Mouse (Mus musculus) left cerebral cortex, postnatal 25 days (tissue): ENCODE measurements at regions not wholly inside any gene's neighbourhood (a gene's known extent, or its start where the extent isn't known, plus 50 kb on each side); places are given as distances from the start of the nearest gene placed in this dataset.

Experiments
- DNase-seq, 2 experiments: peaks; one replicate each; pipeline ENCODE4 v3.0.0; 2022; ENCODE audit warnings: low spot score in 2 of 2, mixed read lengths in 1 of 2
- intact Hi-C: fragments of 180-260 bp; cut with DNase I; formaldehyde crosslinking; loops from one replicate; pipeline ENCODE4 v1.15.1; 2025

DNA sequence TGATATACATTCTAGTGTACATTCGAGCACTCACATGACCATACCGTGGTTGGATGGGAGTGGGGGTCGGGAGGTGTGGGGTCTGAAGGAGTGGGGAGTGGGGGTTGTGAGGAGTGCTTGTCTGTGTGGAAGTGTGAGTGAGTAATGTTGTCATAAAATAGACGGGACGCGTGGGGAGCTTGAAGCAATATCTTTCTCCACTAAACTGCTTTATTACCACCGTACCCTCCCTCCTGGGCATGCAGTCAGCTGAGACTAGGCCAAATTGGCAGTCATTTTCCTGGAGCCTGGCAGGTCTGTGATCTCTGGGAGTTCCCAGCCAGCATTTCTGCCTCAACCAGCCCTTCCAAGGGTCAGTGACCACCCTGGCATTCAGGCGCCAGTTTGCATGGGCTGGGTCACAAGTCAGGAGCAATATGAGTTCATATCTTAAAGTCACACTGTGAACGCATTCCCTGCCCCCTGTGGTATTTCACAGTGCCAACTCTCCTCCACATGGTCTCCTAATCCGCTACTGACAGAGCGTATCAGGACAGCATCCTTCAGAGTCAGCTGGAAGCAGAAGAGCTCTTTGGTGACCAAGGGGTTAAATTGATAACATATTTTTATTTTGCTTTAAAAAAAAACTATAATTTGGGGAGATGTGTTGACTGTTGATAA, 300.9 kb downstream of the Nr2f2 start:
- intact Hi-C loops = no loop called here
- no peak for DNase-seq

DNA sequence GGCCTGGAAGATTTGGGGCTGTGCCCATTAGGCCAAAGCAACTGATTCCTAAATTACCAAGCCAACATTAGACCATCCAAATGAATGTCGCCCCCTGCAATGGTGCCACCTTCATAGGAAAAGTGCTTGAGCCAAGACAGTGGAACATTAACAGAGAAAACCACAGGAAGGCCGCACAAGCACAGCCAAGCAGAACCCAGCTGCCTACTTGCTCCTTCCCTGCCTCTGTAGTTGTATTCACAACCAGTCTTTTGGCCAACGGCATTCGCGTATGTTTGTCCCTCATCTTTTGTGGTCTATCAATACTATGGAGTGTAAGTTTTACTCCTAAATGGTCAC, 319.2 kb downstream of the Nr2f2 start:
- DNase-seq = no peak
- intact Hi-C loops = no loop called here

DNA sequence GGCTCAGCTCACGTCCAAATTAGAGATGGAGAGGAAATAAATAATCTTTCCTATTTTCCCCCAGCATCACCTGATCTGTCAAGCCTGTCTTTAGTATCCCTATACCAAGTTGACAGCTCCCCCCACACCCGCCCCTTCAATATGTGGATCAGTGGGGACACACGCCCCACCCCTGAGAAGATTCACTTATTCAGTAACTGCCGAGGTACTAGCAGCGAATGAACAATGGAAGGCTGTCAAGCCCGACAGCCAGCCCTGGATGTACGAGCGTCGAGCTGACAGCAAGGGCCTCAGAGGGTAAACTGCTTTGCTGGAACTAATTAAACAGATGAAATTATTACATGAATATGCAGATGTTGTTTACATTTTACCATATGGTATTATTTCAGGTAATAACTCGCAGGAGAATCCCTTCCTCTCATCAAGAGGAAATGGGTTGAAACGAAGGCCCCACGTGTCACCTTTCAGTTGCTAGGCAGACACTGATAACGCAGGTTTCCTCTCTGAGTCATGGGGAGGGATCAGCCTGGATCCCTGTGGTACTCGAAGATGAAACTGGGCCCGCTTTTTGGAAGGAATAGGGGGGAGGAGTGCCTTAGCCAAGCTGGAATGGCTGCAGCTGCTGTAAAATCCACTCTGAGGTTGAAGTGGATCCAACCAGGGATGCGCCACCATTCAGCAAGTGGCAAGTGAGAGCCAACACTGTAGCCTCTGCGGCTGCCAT, 319.7 kb downstream of the Nr2f2 start:
- intact Hi-C loops = no loop called here
- no peak for DNase-seq

DNA sequence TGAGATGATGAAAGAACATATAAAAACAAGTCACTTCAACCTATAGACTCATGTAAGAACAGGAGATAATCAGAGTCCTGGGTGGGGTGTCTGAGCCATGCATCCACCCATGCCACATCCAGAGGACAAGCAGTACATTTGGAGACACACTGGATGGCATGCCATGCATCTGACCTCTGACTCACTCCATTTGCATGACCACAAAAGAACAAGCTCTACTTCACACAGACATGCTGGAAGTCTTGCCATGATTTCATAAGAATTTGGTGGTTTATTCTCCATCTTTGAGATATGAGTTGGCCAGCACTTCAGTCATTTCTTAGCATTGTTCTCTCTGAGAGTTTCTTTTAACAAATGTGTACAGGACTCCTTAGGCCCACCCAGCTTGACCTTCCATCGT, 329.5 kb downstream of the Nr2f2 start:
- DNase-seq = no peak
- intact Hi-C loops = no loop called here

DNA sequence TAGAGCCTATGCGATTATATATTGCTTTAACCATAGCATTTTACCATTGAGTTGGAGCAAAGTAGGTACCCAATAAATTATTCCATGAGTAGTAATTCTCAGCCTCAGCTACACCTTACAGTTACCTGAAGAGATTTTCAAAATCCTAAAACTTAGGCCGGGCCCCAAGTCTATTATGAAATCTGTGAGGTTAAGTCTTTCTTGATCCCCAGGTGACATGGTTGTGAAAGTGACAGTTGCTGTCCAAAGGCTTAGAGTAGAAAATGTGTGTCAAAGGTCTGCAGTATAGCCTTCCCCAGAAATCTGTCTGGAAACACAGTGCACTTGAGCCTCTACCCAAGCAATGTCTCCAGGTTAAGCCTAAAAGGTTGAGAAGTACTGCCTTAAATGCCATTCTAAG, 333.7 kb downstream of the Nr2f2 start:
- DNase-seq = no peak

DNA sequence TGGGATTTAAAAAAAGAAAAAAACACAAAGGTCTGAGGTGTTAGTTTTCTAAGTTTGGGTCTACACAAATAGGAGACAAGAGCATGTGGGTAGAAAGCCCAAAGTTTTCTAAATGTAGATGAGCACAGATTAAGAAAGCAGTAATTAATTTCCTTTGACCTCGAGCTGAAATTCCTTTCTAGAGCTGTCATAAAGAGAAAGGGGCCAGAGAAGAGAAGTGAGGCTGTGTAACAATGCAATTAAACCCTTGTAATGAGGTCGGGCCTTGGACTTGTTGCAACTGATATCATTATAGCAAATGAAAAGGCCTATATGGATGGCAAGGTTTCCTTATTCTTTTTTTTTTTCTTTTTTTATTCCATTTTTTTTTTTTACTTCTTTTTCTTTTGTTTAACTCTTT, 337.2 kb downstream of the Nr2f2 start:
- intact Hi-C loops = no loop called here
- DNase-seq = no peak

More for the DNA sequence above, 333.7 kb downstream of the Nr2f2 start:
- intact Hi-C loops = no loop called here

DNA sequence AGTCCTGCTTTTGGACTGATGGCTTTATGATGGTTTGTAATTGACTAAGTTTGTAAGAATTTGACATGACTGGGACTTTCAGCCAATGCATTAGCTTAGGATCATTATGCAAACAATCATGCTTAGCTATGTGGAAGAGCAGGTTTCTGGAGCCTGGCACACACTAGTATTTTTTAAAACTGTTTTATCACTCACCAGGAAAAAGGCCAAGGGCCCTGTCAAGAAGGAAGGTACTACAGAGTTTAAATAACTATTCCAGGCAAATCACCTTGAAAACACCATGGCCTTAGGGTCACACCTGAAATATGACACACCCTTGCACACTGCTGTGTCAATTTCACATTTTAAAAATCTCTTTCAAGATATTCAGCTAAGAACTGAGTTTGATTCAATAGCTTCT, 341.0 kb downstream of the Nr2f2 start:
- DNase-seq = no peak
- intact Hi-C loops = no loop called here

DNA sequence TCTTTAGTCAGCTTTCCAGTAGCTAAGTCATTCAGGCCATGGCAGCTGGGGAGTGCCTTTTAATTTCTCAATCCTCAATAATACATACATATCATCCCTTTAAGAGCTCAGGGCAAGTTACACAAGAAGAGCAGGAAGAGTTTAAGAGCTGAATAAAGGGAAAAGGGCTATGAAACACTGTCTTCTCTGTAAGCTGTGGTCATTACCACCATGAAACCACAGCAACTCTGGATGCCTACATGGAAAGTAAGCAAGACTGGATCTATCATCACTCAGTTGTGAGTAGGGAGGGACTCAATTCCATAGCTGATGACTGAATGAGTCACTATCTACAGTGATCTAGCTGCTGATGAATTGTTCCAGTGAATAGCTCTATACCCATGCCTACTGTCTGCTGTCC, 349.9 kb downstream of the Nr2f2 start:
- intact Hi-C loops = no loop called here
- no peak for DNase-seq

DNA sequence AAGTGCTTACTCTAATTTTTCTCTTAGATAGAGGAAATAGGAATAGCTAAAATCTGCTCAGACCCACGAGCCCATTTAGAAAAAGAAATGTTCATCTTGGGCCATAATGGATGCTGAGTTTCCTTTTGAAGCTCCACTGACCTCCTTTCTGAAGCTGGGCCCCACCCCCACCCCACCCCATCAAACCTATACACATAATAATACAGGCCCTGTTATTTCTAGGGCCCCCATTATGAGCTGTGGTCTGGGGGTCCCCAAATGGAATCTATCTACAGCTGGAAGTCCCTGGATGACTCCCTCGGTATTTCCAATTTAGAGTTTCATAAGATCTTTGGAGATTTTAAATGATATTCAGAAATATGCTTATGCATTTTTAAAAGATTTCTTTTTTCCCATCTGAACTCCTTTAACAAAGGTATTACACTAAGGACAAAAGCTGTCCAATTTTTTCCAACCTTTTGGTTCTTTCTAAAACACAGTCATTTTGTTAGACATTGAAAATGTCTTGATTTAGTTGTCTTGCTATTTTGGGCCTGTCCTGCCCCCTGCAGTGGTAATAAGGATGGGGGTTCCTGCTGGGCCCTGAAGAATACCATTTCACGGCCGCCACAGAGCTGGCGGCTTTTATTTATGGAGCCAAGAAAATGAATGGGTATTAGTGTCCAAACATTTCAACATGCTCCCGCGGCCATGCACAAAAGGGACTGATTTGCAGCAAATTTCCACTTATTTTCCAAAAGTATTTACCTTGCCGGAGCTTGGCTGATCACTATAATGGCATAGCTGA, 363.1 kb downstream of the Nr2f2 start:
- DNase-seq = no peak
- intact Hi-C loops = no loop called here

DNA sequence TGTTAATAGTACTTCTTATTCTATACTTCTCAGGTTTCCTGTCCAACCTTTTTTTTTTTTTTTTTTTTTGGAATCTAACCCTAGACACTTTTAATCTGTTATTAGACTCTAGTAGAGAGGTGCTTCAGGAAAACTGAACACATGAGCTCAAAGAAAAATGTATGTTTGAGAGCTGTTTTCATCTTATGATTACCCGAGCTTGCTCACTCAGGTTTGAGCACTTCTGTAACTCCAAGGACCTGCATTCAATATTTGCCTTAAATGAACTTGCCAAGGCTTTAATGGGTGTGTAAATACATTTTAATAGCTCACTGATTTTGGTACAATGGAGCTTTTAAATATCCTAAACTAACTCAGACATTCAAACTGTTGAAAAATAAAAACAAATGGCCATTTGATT, 367.8 kb downstream of the Nr2f2 start:
- DNase-seq = no peak
- intact Hi-C loops = no loop called here

DNA sequence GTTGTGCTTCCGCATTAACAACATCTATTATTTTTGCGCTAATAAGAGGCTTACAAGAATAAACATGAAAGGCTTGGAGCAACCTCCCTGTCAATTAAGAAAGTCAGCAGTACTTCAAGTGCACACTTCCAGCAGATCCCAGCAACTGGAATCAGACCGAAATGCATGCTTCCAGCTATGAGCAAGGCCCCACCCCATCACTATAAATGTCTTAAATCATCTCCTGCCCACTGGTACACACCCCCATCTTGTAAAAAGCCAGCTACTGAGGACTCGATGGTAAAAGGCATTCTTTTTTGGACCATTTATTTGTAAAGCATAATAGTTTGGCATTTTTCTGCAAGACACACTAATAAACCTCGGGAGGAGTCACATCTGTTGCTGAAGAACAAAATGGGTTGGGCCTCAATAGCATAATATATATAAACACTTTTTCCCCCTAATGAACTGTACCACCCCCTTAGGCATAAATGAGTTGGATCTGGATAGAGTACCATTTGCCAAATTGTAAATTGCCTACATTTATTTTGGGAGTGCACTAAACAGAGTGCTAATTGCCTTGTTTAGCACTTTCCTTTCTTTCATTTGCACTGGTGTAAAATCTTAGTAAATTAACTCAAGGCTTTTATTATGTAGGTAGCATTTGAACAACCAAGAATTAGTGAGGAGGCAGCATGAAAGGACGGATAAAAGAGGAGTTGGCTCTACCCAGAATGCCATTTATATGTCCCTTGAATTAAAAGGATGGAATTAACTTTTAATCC, 371.8 kb downstream of the Nr2f2 start:
- no peak for DNase-seq
- intact Hi-C loops = loop anchor here (5.0 kb wide), 3 partner anchors 173 to 353 kb away; no protein-coding TSS in a partner anchor

DNA sequence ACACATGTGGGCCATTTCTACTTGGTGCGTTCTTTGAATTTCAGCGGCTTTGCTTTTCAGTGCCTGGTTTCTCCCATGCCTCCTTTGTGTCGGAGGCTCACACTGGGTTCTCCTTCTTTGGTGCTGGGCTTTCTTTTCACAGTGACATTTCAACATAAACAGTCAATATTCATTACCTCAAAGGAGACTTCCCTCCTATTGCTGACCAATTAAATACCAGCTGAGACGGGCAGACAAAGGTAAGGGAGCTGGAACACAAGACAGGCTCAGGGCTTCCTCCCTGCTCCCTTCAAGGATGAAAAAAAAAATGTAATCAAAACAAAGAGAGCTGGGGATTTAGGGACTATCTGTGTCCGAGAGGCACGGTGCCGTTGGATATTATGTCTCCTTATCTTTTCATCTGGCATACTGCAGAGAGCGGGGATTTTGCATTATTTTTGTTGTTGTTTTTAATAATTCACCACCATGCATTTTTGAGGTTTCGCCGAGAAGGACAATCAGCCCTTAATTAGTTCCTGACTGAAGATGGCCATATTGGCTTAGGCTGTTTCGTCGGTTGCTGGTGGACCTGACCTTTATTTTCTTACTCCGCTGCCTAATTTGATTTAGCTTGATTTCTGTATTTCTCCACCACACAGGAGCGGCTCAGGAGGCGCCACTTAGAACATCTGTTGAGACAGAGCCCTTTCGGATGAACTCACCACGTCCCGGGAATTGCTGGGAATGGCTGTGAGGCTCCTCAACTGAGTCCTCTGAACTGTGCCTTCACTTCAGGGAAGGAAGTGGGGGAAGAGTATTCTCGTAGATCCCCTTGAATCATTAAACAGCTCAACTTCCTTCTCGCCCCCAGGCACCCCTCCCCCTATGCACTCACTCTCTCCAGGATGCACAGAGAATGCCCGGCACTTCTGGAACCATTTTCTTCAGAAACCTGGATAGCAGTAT, 373.9 kb downstream of the Nr2f2 start:
- intact Hi-C loops = loop anchor here (5.0 kb wide), 3 partner anchors 175 to 355 kb away; no protein-coding TSS in a partner anchor
- DNase-seq = no peak

DNA sequence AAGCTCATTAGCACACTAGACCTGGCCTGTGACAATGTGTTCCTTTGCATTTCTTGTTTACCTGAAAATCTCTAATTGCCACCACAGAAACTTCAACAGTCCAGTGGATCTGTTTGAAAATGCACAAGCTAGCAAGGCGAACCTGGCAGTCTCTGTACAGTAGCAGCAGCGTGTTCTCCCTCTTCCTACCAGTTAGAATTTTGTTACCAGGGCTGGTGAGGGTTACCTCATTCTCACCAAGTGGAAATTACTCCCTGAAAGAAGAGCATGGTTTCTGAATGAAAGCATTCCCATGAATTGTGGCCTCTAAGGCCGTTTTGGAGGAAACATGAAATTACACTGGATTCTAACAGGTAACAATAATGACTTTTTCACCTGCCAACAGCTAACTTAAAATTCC, 374.6 kb downstream of the Nr2f2 start:
- no peak for DNase-seq
- intact Hi-C loops = loop anchor here (5.0 kb wide), 3 partner anchors 175 to 355 kb away; no protein-coding TSS in a partner anchor

DNA sequence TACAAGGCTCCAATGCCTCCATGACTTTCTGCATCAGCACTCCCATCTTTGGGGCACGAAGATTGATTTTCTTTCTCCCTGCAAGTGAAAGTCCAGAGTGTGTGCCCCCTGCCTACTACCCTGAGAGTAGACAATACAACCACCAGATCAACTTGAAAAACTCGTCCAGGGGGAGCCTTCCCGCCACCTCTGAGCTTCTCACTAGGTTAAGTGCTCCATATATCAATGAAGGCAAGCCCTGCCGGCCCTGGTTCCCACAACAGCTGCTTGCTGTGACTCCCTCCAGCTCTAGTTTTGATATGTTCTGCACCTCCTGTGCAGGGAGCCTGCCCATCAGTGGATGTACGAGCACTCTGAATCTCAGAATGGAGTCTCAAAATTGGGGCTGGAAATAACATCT, 377.8 kb downstream of the Nr2f2 start:
- DNase-seq = no peak
- intact Hi-C loops = loop anchor here (10.0 kb wide), 1 partner anchor 174 kb away; no protein-coding TSS in a partner anchor

DNA sequence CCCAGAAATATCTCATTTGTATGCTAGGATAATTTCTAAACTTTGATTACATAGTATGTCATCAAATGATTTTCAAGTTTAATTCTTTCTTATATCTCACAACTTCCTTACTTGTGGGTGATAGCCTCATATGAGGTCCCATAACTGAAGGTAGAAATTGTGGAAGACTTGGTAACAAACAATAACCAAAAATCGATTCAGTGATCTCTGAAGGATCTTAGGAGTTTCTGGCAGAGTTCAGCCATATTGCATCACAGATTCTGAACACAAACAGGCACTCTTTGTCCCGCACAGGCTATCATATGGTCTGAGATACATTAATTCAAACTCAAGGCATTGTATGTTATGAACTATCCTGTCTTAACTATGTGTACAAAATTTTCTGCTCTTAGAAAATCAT, 385.2 kb downstream of the Nr2f2 start:
- no peak for DNase-seq
- intact Hi-C loops = loop anchor here (10.0 kb wide), 1 partner anchor 166 kb away; no protein-coding TSS in a partner anchor

DNA sequence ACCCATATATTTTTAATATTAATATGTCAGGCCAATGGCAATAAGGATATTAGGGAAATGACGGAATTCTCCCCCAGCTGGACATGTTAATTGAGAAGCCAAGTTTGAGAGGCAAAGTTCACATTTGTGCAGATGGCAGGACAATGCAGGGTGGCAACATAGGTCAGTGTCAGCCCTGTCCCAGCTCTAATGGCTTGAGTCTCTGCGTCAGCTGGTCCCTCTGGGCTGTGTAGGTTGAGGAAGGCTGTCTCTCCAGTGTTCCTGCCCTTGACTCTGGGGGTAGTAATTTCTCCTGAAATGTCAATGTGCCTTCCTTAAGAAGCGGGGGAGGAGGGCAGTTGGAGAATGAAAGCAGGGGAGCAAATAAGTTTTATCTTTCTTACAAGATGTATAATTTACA, 390.2 kb downstream of the Nr2f2 start:
- DNase-seq = no peak

DNA sequence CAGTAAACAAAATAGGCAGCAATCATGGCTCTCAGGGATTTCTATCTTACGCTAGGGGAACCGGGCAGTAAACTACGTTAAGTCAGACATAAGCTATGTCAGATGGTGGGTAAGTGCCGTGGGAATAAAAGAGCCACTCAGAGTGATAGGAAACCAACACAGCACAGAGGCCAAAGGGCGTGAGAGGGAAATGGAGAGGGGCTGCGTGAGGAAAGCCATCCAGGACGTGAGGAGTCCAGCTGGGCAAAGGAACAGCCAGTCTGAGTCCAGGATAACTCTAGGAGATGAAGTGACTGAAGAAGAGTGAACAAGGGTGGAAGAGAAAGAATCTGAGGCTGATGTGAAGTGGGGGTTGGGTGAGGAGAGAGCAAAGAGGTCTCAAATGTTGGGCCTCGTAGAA, 402.5 kb downstream of the Nr2f2 start:
- intact Hi-C loops = no loop called here
- no peak for DNase-seq

More for the DNA sequence above, 390.2 kb downstream of the Nr2f2 start:
- intact Hi-C loops = no loop called here

DNA sequence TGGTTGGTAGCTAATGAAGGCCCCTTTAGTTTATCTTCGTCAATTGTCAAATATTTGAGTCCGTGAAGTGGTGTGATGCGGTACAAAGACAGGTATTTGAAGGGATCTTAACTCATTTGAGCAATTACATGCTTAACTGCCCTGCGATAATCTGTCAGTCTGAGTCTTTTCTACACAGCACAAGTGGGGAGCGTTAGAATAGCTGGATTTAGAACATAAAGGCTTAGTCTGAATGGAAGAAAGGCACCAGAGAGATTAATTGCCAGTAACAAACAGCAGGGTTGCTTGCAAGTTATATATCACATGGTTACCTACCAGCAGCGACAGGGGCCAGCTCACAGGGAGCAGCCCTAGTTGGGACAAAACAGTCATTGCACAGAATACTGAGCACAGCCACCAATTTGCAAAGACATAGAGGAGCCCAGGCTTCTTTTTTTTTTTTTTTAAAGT, 416.3 kb downstream of the Nr2f2 start:
- no peak for DNase-seq
- intact Hi-C loops = no loop called here

DNA sequence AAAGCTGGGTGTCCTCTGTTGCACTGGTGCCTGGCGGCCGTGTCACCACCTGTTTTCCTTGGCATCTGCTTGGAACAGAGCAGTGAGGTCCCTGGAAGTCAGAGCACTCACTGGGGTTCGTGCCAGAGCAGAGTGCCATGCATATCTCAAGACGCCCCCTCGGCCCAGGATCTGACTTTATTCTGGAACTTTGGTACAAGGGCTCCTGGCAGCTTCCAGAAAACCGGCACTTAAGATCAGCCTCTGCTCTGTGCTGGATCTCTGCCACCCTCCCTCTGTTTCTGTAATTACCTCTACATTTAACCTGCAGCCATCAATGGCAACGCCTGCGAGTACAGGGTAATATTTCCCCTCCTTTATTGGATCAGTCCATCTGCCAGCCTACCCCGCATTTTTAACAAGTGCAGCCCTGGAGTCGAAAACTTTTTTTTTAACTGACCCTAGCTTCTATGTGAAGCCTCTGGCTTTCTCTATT, 416.9 kb downstream of the Nr2f2 start:
- DNase-seq = no peak
- intact Hi-C loops = no loop called here
